Mouse (Mus musculus): ENCODE data around the gene Atp2b2. TPM values are rescaled to one million over a fixed set of nuclear protein-coding genes. Genes with fewer than 3 reads are reported as not detected.

Gene Atp2b2
- polyA plus RNA-seq, 1 experiment = 105 TPM

GRCm38 (mm10) chr6:113891225-113891967, 151.0 kb downstream of the Atp2b2 start:
- Histone ChIP-seq H3K4me3 (ENCODE audit: insufficient read depth, low read depth, low read length) (peak overlapping the region; percentile 94), H3K27ac (ENCODE audit: insufficient read depth, low read depth, low read length) (peak overlapping the region; percentile 94), H3K4me1 (ENCODE audit: control insufficient read depth, insufficient read depth, low read length) (peaks cover 39% of the 10 kb centered on the region)
- TF ChIP-seq POLR2A (IDR thresholded peaks at IDR 0.05; ENCODE audit: insufficient read depth, low read depth, low read length) = peak; percentile 87
- no peak for TF ChIP-seq CTCF (IDR thresholded peaks at IDR 0.05; ENCODE audit: insufficient read depth, low read depth, low read length)
- 1% methylated on average over 48 of the region's 49 CpGs for WGBS

DNA sequence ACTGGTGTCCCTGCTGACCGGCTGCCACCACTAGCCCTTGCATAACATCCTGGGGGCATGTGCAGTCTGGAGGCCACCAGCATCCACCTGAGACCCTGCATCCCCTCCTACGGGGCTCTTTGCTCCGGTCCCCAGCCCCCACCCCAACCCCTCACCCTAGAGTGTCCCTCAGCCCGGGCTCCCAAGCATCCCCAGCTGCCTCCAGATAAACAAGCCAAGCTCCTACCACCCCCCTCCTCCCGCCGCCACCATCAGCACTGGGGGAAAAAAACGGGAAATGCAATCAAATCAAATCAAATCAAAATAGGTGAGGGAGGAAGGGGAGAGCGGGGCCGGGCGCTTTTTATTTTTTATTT, 151.6 kb downstream of the Atp2b2 start:
- WGBS = under 1% methylated on average over 10 of the region's 10 CpGs
- Histone ChIP-seq H3K4me1 (ENCODE audit: control insufficient read depth, insufficient read depth, low read length) (peaks cover 44% of the 10 kb centered on the region), H3K4me3 (ENCODE audit: insufficient read depth, low read depth, low read length) (peak overlapping the region; percentile 94), H3K27ac (ENCODE audit: insufficient read depth, low read depth, low read length) (peak overlapping the region; percentile 94)
- no peak for TF ChIP-seq POLR2A (IDR thresholded peaks at IDR 0.05; ENCODE audit: insufficient read depth, low read depth, low read length)
- TF ChIP-seq CTCF (IDR thresholded peaks at IDR 0.05; ENCODE audit: insufficient read depth, low read depth, low read length) = no peak

DNA sequence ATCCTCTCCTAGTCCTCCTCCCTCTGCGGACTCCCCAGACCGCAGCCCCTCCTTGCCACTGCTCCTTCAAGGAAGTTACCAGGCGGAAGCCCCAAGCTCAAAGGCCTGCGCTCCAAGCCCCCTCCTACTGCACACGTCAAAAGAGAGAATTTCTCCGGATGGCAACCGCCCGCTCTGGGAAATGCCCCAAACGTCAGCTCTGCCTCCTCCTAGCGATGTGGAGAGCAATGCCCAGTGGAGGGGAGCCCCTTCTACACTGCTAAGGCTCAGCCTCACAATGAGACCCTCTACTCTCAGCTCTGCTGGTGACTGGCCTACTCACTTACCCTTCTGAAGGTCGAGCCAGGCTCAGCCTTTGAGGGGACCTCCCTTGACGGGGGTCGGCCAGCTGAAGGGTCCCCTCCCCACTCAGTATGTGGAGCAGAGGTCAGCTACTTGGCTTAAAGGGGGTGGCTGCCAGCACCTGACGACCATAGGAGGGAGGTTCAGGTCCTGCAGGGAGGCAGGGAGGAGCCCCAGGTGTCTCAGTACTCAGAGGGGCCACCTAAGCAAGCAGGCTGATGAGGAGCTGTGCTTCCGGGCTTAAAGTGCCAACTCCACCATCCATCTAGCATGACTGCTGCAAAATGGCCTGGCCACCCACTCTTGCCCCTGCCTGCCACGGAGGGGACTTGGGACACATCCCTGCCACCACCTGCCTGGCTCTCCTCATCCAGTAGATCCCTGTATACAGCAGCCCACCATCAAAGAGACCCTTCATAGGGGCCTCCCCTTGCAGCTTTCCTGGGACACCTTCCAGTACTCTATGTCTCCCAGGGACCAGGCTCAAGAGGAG, 152.2 kb downstream of the Atp2b2 start:
- TF ChIP-seq CTCF (IDR thresholded peaks at IDR 0.05; ENCODE audit: insufficient read depth, low read depth, low read length) = no peak
- no peak for TF ChIP-seq POLR2A (IDR thresholded peaks at IDR 0.05; ENCODE audit: insufficient read depth, low read depth, low read length)
- H3K4me3 ChIP-seq (ENCODE audit: insufficient read depth, low read depth, low read length) = peak overlapping the region; percentile 94
- H3K27ac ChIP-seq (ENCODE audit: insufficient read depth, low read depth, low read length) = peak overlapping the region; percentile 94
- 3% methylated on average over 16 of the region's 16 CpGs for WGBS
- peaks cover 49% of the 10 kb centered on the region for H3K4me1 ChIP-seq (ENCODE audit: control insufficient read depth, insufficient read depth, low read length)

DNA sequence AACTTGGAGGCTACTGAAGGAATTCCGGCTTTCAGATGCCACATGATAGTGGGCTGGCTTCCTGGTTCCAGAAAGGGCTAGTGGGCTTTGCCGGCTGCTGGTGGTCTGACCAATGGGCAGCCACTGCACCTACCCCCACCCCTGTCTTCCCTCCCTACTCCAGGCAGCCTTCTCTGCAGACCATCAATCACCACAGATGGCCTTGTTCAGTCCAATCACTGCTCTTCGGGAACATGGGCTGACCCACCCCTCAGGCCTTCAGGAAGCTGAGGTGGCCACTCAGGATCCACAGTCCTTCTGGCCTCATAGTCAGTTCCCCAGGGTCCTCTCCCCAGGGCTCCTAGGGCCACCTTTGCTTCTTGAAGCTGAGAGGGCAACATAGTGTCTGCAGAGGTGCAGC, 153.2 kb downstream of the Atp2b2 start:
- Histone ChIP-seq H3K4me3 (ENCODE audit: insufficient read depth, low read depth, low read length) (peak overlapping the region; percentile 94), H3K27ac (ENCODE audit: insufficient read depth, low read depth, low read length) (peak overlapping the region; percentile 94; the same call in 1 of the 2 replicates), H3K4me1 (ENCODE audit: control insufficient read depth, insufficient read depth, low read length) (peaks cover 58% of the 10 kb centered on the region)
- no peak for TF ChIP-seq CTCF (IDR thresholded peaks at IDR 0.05; ENCODE audit: insufficient read depth, low read depth, low read length)
- TF ChIP-seq POLR2A (IDR thresholded peaks at IDR 0.05; ENCODE audit: insufficient read depth, low read depth, low read length) = no peak
- 42% methylated on average over 3 of the region's 3 CpGs for WGBS

- Histone ChIP-seq H3K4me3 (ENCODE audit: insufficient read depth, low read depth, low read length) (no peak overlapping the region), H3K4me1 (ENCODE audit: control insufficient read depth, insufficient read depth, low read length) (peaks cover 66% of the 10 kb centered on the region)
Observed at GRCm38 (mm10) chr6:113886886-113887285, 155.5 kb downstream of the Atp2b2 start.

DNA sequence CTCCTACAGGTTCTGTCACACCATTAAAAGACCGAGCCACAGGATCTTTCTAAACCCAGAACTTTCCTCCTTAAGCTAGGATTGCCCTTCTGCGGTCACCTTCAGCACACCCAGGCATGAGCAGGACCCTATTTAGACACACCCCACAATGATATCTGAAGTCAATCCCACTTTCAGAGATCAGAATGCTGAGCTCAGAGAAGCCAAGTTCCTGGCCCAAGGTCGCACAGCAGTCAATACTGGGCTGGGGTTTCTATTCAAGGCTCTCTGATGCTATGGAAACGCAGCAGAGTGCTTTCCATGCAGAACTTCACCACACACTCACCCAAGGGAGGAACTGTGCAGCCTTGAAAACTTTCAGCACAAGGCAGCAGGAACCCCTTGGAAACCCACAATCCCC, 157.6 kb downstream of the Atp2b2 start:
- H3K4me3 ChIP-seq (ENCODE audit: insufficient read depth, low read depth, low read length) = no peak overlapping the region
- peaks cover 80% of the 10 kb centered on the region for H3K4me1 ChIP-seq (ENCODE audit: control insufficient read depth, insufficient read depth, low read length)
- TF ChIP-seq POLR2A (IDR thresholded peaks at IDR 0.05; ENCODE audit: insufficient read depth, low read depth, low read length) (no peak), CTCF (IDR thresholded peaks at IDR 0.05; ENCODE audit: insufficient read depth, low read depth, low read length) (no peak)
- 47% methylated on average over 4 of the region's 4 CpGs for WGBS
- no peak overlapping the region for H3K27ac ChIP-seq (ENCODE audit: insufficient read depth, low read depth, low read length)

More at GRCm38 (mm10) chr6:113886886-113887285, 155.5 kb downstream of the Atp2b2 start:
- no peak overlapping the region for H3K27ac ChIP-seq (ENCODE audit: insufficient read depth, low read depth, low read length)
- TF ChIP-seq POLR2A (IDR thresholded peaks at IDR 0.05; ENCODE audit: insufficient read depth, low read depth, low read length) (no peak), CTCF (IDR thresholded peaks at IDR 0.05; ENCODE audit: insufficient read depth, low read depth, low read length) (no peak)

DNA sequence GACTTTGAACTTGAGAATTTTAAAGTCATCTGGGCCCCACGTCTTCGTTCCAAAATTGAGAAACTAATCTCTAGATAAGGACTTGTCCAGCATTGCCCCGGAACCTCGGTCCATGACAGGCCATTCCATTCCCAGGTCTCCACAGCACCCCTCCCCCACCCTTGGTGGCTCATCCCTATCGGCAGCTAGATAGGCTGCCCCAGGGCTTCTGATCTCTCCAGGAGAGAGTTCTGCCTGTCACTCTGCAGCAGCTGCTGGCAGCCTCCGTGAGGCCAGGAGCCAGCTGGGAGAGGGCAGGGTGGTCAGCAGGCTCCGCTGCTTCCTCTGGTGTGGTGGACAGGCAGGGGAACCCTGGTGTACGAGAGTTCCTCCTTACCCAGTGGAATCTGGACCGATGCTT, 159.2 kb downstream of the Atp2b2 start:
- no peak for TF ChIP-seq CTCF (IDR thresholded peaks at IDR 0.05; ENCODE audit: insufficient read depth, low read depth, low read length)
- Histone ChIP-seq H3K27ac (ENCODE audit: insufficient read depth, low read depth, low read length) (peak overlapping the region; percentile 96), H3K4me3 (ENCODE audit: insufficient read depth, low read depth, low read length) (no peak overlapping the region; the same call in 1 of the 2 replicates), H3K4me1 (ENCODE audit: control insufficient read depth, insufficient read depth, low read length) (peaks cover 77% of the 10 kb centered on the region)
- WGBS = 42% methylated on average over 9 of the region's 9 CpGs

- no peak for TF ChIP-seq POLR2A (IDR thresholded peaks at IDR 0.05; ENCODE audit: insufficient read depth, low read depth, low read length)
- no peak for TF ChIP-seq CTCF (IDR thresholded peaks at IDR 0.05; ENCODE audit: insufficient read depth, low read depth, low read length)
- 28% methylated on average over 7 of the region's 7 CpGs for WGBS
- H3K4me1 ChIP-seq (ENCODE audit: control insufficient read depth, insufficient read depth, low read length) = peaks cover 76% of the 10 kb centered on the region
- H3K4me3 ChIP-seq (ENCODE audit: insufficient read depth, low read depth, low read length) = peak overlapping the region; percentile 9
- H3K27ac ChIP-seq (ENCODE audit: insufficient read depth, low read depth, low read length) = peak overlapping the region; percentile 96
Observed at GRCm38 (mm10) chr6:113882396-113882795, 160.0 kb downstream of the Atp2b2 start.

Measured in olfactory bulb, adult 2 months (tissue).